Mouse (Mus musculus) forebrain, embryonic 14.5 days (tissue): Measurements from ENCODE around the gene Tmem239. TPM values are rescaled to one million over a fixed set of nuclear protein-coding genes. Genes with fewer than 3 reads are reported as not detected.

ENCODE experiments used
- ATAC-seq: fragments of 200-750 bp; cut with Nextera tagmentation; 2 replicates; pipeline ENCODE4 v1.8.0; 2017; ENCODE audit warnings: mild to moderate bottlenecking, moderate library complexity
- DNase-seq: peaks from one replicate; pipeline ENCODE4 v3.0.0-alpha.2; 2015; ENCODE audit warnings: low spot score
- H3K27ac ChIP-seq: fragments of 300-500 bp; sonication (generic); 2 replicates; pipeline ENCODE4 v1.5.1; 2014; ENCODE audit warnings: low read depth, mild to moderate bottlenecking, control low read depth, low read length, moderate library complexity
- H3K27me3 ChIP-seq: fragments of 300-500 bp; sonication (generic); replicated peaks from 2 replicates; pipeline ENCODE4 v1.6.1; 2014; ENCODE audit warnings: low read length, control low read depth, mixed read lengths; ENCODE audit not compliant: control insufficient read depth, insufficient read depth
- H3K36me3 ChIP-seq: fragments of 300-500 bp; sonication (generic); 2 replicates; pipeline ENCODE4 v1.6.1; 2014; ENCODE audit warnings: low read length, control low read depth; ENCODE audit not compliant: control insufficient read depth, insufficient read depth
- H3K4me1 ChIP-seq: fragments of 300-500 bp; sonication (generic); 2 replicates; pipeline ENCODE4 v1.6.1; 2014; ENCODE audit warnings: antibody characterized with exemption, low read length, control low read depth; ENCODE audit not compliant: control insufficient read depth, insufficient read depth
- H3K4me2 ChIP-seq: fragments of 300-500 bp; sonication (generic); 2 replicates; pipeline ENCODE4 v1.6.1; 2014; ENCODE audit warnings: mild to moderate bottlenecking, control low read depth, low read length
- H3K4me3 ChIP-seq: fragments of 300-500 bp; sonication (generic); 2 replicates; pipeline ENCODE4 v1.5.1; 2014; ENCODE audit warnings: low read depth, low read length, control low read depth
- H3K9ac ChIP-seq: fragments of 300-500 bp; sonication (generic); 2 replicates; pipeline ENCODE4 v1.6.1; 2014; ENCODE audit warnings: mild to moderate bottlenecking, low read length, control low read depth, moderate library complexity
- H3K9me3 ChIP-seq: fragments of 300-500 bp; sonication (generic); replicated peaks from 2 replicates; pipeline ENCODE4 v1.6.1; 2016; ENCODE audit warnings: low read length, control low read depth, mixed read lengths; ENCODE audit not compliant: control insufficient read depth
- WGBS: fragments of 180-500 bp; shearing (Covaris S2); extraction: QIAGEN DNeasy Blood & Tissue Kit; methylation state at CpG from one replicate; pipeline ENCODE4 v1.1.7; 2014; 5-methylcytosine and 5-hydroxymethylcytosine counted together
- polyA plus RNA-seq: library from polyadenylated mRNA; unstranded; fragments of >200 nt; fragmentation: Nextera tagmentation; extraction: Ambion mirVana; gene quantifications from 2 replicates; pipeline ENCODE4 v1.2.1, GENCODE M21; 2014

The Tmem239 gene
- polyA plus RNA-seq, 1 experiment from 2014 or later: not detected

DNA sequence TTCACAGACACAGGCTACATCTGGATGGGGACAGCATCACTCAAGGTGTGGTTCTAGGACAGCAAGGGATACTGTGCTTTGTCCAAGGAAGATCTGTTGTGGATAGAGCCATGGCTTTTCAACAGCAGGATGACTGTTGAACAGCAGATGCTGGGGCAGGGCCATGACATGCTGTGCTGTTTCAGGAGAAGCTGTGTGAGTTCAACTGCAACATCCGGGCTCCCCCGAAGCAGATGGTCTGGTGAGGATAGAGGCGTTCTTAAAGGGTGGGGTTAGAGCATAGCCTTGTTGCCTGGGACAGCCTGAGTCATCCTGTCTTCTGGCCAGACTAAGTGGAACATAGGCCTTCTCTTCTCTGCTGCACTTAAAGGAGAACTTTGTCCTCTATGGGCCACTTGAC, 32.6 kb downstream of the Tmem239 start:
- H3K9me3 ChIP-seq: no peaks in the 10 kb centered on the region
- H3K27me3 ChIP-seq: no peaks in the 10 kb centered on the region
- H3K4me3 ChIP-seq: no peak overlapping the region
- no peaks in the 10 kb centered on the region for H3K4me1 ChIP-seq
- no peak overlapping the region for H3K4me2 ChIP-seq
- H3K9ac ChIP-seq: no peak overlapping the region
- peaks cover 63% of the 10 kb centered on the region for H3K36me3 ChIP-seq
- ATAC-seq: no peak
- 90% methylated on average over 3 of the region's 3 CpGs for WGBS
- H3K27ac ChIP-seq: no peak overlapping the region
- DNase-seq: no peak

GRCm38 (mm10) chr2:130439840-130440480, 33.7 kb downstream of the Tmem239 start:
- DNase-seq: no peak
- no peak overlapping the region for H3K4me2 ChIP-seq
- 93% methylated on average over 4 of the region's 4 CpGs for WGBS
- no peak overlapping the region for H3K9ac ChIP-seq
- H3K27me3 ChIP-seq: no peaks in the 10 kb centered on the region
- H3K4me3 ChIP-seq: no peak overlapping the region
- ATAC-seq: no peak
- H3K4me1 ChIP-seq: no peaks in the 10 kb centered on the region
- no peaks in the 10 kb centered on the region for H3K9me3 ChIP-seq
- H3K36me3 ChIP-seq: peaks cover 73% of the 10 kb centered on the region
- H3K27ac ChIP-seq: no peak overlapping the region

GRCm38 (mm10) chr2:130442162-130442561, 35.9 kb downstream of the Tmem239 start:
- Histone ChIP-seq H3K27ac (no peak overlapping the region), H3K9ac (no peak overlapping the region), H3K27me3 (no peaks in the 10 kb centered on the region), H3K4me2 (no peak overlapping the region), H3K4me3 (no peak overlapping the region), H3K36me3 (peaks cover 78% of the 10 kb centered on the region), H3K9me3 (no peaks in the 10 kb centered on the region), H3K4me1 (no peaks in the 10 kb centered on the region)
- 85% methylated on average over 10 of the region's 10 CpGs for WGBS
- ATAC-seq (no peak), DNase-seq (no peak)

DNA sequence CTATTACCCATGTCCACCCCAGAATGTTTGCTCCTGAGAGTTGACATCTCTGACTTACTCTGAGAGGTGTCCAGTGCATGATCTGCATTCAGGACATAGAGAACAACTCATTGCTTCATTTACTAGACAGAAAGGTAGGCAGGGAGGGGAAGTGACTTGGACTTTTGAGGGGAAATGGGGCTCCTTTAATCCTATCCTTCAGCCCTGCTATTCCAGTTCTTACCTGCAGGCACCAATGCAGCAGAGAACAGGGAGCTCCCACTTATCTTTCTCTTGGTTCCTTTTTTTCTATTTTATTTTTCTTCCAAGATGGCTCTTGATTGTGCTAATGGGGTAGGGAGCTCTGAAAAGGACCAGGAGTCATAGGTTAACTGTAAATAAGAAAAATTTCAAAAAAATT, 42.2 kb downstream of the Tmem239 start:
- ATAC-seq (no peak), DNase-seq (no peak)
- Histone ChIP-seq H3K4me1 (peaks cover 15% of the 10 kb centered on the region), H3K9ac (no peak overlapping the region), H3K36me3 (peaks cover 20% of the 10 kb centered on the region), H3K27ac (no peak overlapping the region), H3K9me3 (no peaks in the 10 kb centered on the region), H3K4me3 (no peak overlapping the region), H3K4me2 (no peak overlapping the region), H3K27me3 (no peaks in the 10 kb centered on the region)

DNA sequence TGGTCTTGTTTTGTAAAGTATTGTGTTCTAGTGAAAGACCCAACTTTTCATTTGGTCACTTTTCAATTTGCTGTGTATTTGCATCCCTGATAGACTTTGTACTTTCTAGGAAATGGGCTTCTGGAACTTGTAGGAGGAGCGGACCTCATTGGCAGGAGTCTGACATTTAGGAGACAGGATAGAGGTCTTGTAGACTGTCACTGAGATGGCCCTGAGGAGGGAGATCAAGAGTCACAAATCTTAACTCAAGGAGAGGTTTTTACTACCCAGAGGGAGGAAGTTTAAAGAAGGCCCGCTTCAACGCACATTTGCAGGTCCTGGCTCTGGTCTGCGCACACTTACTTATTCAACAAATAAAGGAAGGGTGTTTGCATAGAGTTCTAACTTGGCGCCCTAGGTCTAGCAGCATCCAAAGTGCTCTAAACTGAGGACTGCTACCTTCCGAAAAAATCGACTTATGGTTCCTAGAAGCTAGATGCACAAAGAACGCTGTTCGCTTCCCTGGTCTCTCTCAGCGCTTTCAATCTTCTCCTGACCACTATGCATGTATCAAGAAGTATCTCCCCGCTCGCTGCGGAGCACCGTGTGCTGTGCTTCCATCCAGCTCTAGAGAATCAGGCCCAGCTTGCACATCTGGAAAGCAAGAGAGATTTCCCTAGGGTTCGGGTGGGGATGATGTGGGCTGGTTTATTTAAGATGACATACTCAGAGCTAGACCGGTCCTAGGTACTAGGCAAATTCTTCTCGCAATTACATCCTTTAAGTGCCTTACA, 42.9 kb downstream of the Tmem239 start:
- Histone ChIP-seq H3K9ac (peak overlapping the region; percentile 92), H3K4me1 (peaks cover 15% of the 10 kb centered on the region), H3K27ac (no peak overlapping the region), H3K9me3 (no peaks in the 10 kb centered on the region), H3K4me2 (peak overlapping the region; percentile 87), H3K4me3 (peak overlapping the region; percentile 91), H3K36me3 (peaks cover 12% of the 10 kb centered on the region), H3K27me3 (no peaks in the 10 kb centered on the region)
- ATAC-seq (no peak; the same call in 1 of the 2 replicates), DNase-seq (no peak)
- WGBS: 8% methylated on average over 17 of the region's 17 CpGs

DNA sequence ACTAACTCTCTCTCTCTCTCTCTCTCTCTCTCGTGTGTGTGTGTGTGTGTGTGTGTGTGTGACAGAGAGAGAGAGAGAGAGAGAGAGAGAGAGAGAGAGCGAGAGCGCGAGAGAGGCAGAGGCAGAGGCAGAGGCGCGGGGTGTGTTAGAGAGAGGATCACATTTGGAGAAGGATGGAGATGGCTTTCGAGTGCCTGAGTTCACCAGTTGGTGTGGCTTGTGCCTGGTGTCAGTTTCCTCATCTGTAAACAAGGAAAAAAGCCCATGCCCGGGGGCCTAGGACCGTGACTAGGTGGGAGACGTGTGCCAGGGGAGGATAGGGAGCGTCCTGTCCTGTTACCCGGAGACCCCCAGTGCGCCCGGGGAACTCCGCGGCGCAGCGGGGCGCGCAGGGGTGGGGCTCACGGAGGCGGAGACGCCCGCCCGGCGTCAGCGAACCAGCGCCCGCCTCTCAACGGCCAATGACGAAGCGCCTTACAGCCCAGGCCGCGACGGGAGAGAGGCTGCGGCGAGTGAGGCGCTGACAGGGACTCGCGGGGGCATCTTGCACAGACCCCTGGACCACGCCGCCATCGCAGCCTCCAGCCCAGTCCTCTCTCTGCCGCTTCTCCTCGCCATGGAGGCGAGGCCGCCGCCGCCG, 43.6 kb downstream of the Tmem239 start, which contains the start of gene Ptpra:
TSS of gene Ptpra (plus strand) at position 485 of the 640 bp plus-strand sequence.
- H3K4me1 ChIP-seq: peaks cover 15% of the 10 kb centered on the region
- ATAC-seq: peak; percentile 99
- peak within 1 kb of the TSS; percentile 87 for H3K4me2 ChIP-seq
- H3K4me3 ChIP-seq: peak within 1 kb of the TSS; percentile 91
- DNase-seq: peak; percentile 94
- peaks cover 6% of the 10 kb centered on the region for H3K36me3 ChIP-seq
- no peaks in the 10 kb centered on the region for H3K9me3 ChIP-seq
- peak within 1 kb of the TSS; percentile 68; the same call in 1 of the 2 replicates for H3K27ac ChIP-seq
- no peaks in the 10 kb centered on the region for H3K27me3 ChIP-seq
- WGBS: under 1% methylated on average over 42 of the region's 50 CpGs
- H3K9ac ChIP-seq: peak within 1 kb of the TSS; percentile 92

DNA sequence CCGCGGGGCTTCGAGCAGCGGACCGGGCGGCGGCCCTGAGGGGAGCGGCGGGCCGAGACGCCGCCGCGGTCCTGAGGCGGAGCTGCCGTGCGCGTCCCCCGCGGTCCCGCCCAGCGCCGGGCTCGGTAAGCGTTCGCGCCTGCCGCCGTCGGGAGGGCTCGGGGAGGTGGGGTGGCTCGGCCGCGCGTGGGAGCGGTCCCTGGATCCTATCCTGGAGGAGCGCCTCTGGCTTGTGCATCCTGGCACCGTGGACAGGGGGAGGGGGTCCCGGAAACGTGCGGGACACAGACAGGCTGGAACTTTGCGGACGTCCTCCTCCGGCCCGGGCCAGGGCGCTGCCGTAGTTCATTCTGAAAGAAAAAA, 44.1 kb downstream of the Tmem239 start:
- H3K9ac ChIP-seq: peak overlapping the region; percentile 92
- no peak for DNase-seq
- peak overlapping the region; percentile 68; the same call in 1 of the 2 replicates for H3K27ac ChIP-seq
- H3K4me3 ChIP-seq: peak overlapping the region; percentile 91
- H3K27me3 ChIP-seq: no peaks in the 10 kb centered on the region
- H3K9me3 ChIP-seq: no peaks in the 10 kb centered on the region
- peaks cover 15% of the 10 kb centered on the region for H3K4me1 ChIP-seq
- H3K36me3 ChIP-seq: peaks cover 3% of the 10 kb centered on the region
- peak; percentile 90 for ATAC-seq
- H3K4me2 ChIP-seq: peak overlapping the region; percentile 87
- 0% methylated on average over 45 of the region's 47 CpGs for WGBS

GRCm38 (mm10) chr2:130451086-130451726, 44.9 kb downstream of the Tmem239 start:
- DNase-seq: no peak
- 64% methylated on average over 14 of the region's 14 CpGs for WGBS
- Histone ChIP-seq H3K4me3 (peak overlapping the region; percentile 91), H3K4me2 (peak overlapping the region; percentile 87), H3K27ac (no peak overlapping the region), H3K4me1 (peaks cover 15% of the 10 kb centered on the region), H3K9me3 (no peaks in the 10 kb centered on the region), H3K9ac (peak overlapping the region; percentile 92), H3K36me3 (no peaks in the 10 kb centered on the region), H3K27me3 (no peaks in the 10 kb centered on the region)
- ATAC-seq: no peak
